Mouse (Mus musculus): ENCODE results near the gene Nucks1. TPM values are rescaled to one million over a fixed set of nuclear protein-coding genes. Genes with fewer than 3 reads are reported as not detected.

Gene Nucks1
- polyA plus RNA-seq, 1 experiment from 2014 or later, result 39.6 TPM

GRCm38 (mm10) chr1:131879816-131880215 lies 30.5 kb upstream of the Nucks1 start:
- Histone ChIP-seq H3K4me1 (ENCODE audit: control insufficient read depth, insufficient read depth, low read length) (no peaks in the 10 kb centered on the region), H3K4me2 (ENCODE audit: low read length) (no peak overlapping the region), H3K36me3 (ENCODE audit: control insufficient read depth, insufficient read depth, low read length) (no peaks in the 10 kb centered on the region), H3K9me3 (ENCODE audit: control insufficient read depth, low read length) (no peaks in the 10 kb centered on the region), H3K27me3 (ENCODE audit: control insufficient read depth, insufficient read depth, low read length) (no peaks in the 10 kb centered on the region), H3K9ac (replicated peaks; ENCODE audit: low read length) (no peak overlapping the region), H3K27ac (replicated peaks; ENCODE audit: low read depth, low read length) (no peak overlapping the region), H3K4me3 (replicated peaks; ENCODE audit: low read depth, low read length) (no peak overlapping the region)
- DNase-seq (no peak), ATAC-seq (ENCODE audit: low FRiP score, low TSS enrichment) (no peak)
- 88% methylated on average over 2 of the region's 2 CpGs for WGBS

GRCm38 (mm10) chr1:131882787-131883186 lies 27.5 kb upstream of the Nucks1 start:
- DNase-seq (no peak), ATAC-seq (ENCODE audit: low FRiP score, low TSS enrichment) (no peak)
- Histone ChIP-seq H3K27me3 (ENCODE audit: control insufficient read depth, insufficient read depth, low read length) (no peaks in the 10 kb centered on the region), H3K9me3 (ENCODE audit: control insufficient read depth, low read length) (no peaks in the 10 kb centered on the region), H3K4me1 (ENCODE audit: control insufficient read depth, insufficient read depth, low read length) (no peaks in the 10 kb centered on the region), H3K4me3 (replicated peaks; ENCODE audit: low read depth, low read length) (no peak overlapping the region), H3K4me2 (ENCODE audit: low read length) (no peak overlapping the region), H3K36me3 (ENCODE audit: control insufficient read depth, insufficient read depth, low read length) (no peaks in the 10 kb centered on the region), H3K27ac (replicated peaks; ENCODE audit: low read depth, low read length) (no peak overlapping the region), H3K9ac (replicated peaks; ENCODE audit: low read length) (no peak overlapping the region)
- WGBS, result 79% methylated on average over 2 of the region's 2 CpGs

GRCm38 (mm10) chr1:131886173-131886572 lies 24.2 kb upstream of the Nucks1 start:
- no peaks in the 10 kb centered on the region for H3K9me3 ChIP-seq (ENCODE audit: control insufficient read depth, low read length)
- no peaks in the 10 kb centered on the region for H3K27me3 ChIP-seq (ENCODE audit: control insufficient read depth, insufficient read depth, low read length)
- no peak overlapping the region for H3K27ac ChIP-seq (replicated peaks; ENCODE audit: low read depth, low read length)
- no peaks in the 10 kb centered on the region for H3K36me3 ChIP-seq (ENCODE audit: control insufficient read depth, insufficient read depth, low read length)
- no peaks in the 10 kb centered on the region for H3K4me1 ChIP-seq (ENCODE audit: control insufficient read depth, insufficient read depth, low read length)
- no peak overlapping the region for H3K4me2 ChIP-seq (ENCODE audit: low read length)
- 69% methylated on average over 2 of the region's 2 CpGs for WGBS
- DNase-seq (no peak), ATAC-seq (ENCODE audit: low FRiP score, low TSS enrichment) (no peak)
- H3K9ac ChIP-seq (replicated peaks; ENCODE audit: low read length), result no peak overlapping the region
- no peak overlapping the region for H3K4me3 ChIP-seq (replicated peaks; ENCODE audit: low read depth, low read length)

GRCm38 (mm10) chr1:131886641-131887040 lies 23.7 kb upstream of the Nucks1 start:
- ATAC-seq (ENCODE audit: low FRiP score, low TSS enrichment), result no peak
- 89% methylated on average over 3 of the region's 3 CpGs for WGBS
- no peak for DNase-seq
- Histone ChIP-seq H3K9me3 (ENCODE audit: control insufficient read depth, low read length) (no peaks in the 10 kb centered on the region), H3K27me3 (ENCODE audit: control insufficient read depth, insufficient read depth, low read length) (no peaks in the 10 kb centered on the region), H3K36me3 (ENCODE audit: control insufficient read depth, insufficient read depth, low read length) (no peaks in the 10 kb centered on the region), H3K4me3 (replicated peaks; ENCODE audit: low read depth, low read length) (no peak overlapping the region), H3K27ac (replicated peaks; ENCODE audit: low read depth, low read length) (no peak overlapping the region), H3K4me2 (ENCODE audit: low read length) (no peak overlapping the region), H3K4me1 (ENCODE audit: control insufficient read depth, insufficient read depth, low read length) (no peaks in the 10 kb centered on the region), H3K9ac (replicated peaks; ENCODE audit: low read length) (no peak overlapping the region)

GRCm38 (mm10) chr1:131890043-131890658 lies 20.2 kb upstream of the Nucks1 start:
- 77% methylated on average over 6 of the region's 6 CpGs for WGBS
- Histone ChIP-seq H3K4me2 (ENCODE audit: low read length) (no peak overlapping the region), H3K4me1 (ENCODE audit: control insufficient read depth, insufficient read depth, low read length) (no peaks in the 10 kb centered on the region), H3K9me3 (ENCODE audit: control insufficient read depth, low read length) (no peaks in the 10 kb centered on the region), H3K27ac (replicated peaks; ENCODE audit: low read depth, low read length) (no peak overlapping the region), H3K27me3 (ENCODE audit: control insufficient read depth, insufficient read depth, low read length) (no peaks in the 10 kb centered on the region), H3K9ac (replicated peaks; ENCODE audit: low read length) (no peak overlapping the region), H3K4me3 (replicated peaks; ENCODE audit: low read depth, low read length) (no peak overlapping the region), H3K36me3 (ENCODE audit: control insufficient read depth, insufficient read depth, low read length) (no peaks in the 10 kb centered on the region)
- no peak for ATAC-seq (ENCODE audit: low FRiP score, low TSS enrichment)
- no peak for DNase-seq

GRCm38 (mm10) chr1:131891436-131891835 lies 18.9 kb upstream of the Nucks1 start:
- H3K4me3 ChIP-seq (replicated peaks; ENCODE audit: low read depth, low read length), result no peak overlapping the region
- H3K9ac ChIP-seq (replicated peaks; ENCODE audit: low read length), result no peak overlapping the region
- ATAC-seq (ENCODE audit: low FRiP score, low TSS enrichment) (no peak), DNase-seq (no peak)
- no peak overlapping the region for H3K4me2 ChIP-seq (ENCODE audit: low read length)
- H3K27ac ChIP-seq (replicated peaks; ENCODE audit: low read depth, low read length), result no peak overlapping the region
- H3K4me1 ChIP-seq (ENCODE audit: control insufficient read depth, insufficient read depth, low read length), result no peaks in the 10 kb centered on the region
- no peaks in the 10 kb centered on the region for H3K9me3 ChIP-seq (ENCODE audit: control insufficient read depth, low read length)
- H3K36me3 ChIP-seq (ENCODE audit: control insufficient read depth, insufficient read depth, low read length), result no peaks in the 10 kb centered on the region
- no peaks in the 10 kb centered on the region for H3K27me3 ChIP-seq (ENCODE audit: control insufficient read depth, insufficient read depth, low read length)
- WGBS, result 63% methylated on average over 4 of the region's 4 CpGs

- H3K27me3 ChIP-seq (ENCODE audit: control insufficient read depth, insufficient read depth, low read length), result peaks cover 3% of the 10 kb centered on the region; the same call in 1 of the 2 replicates
- H3K4me1 ChIP-seq (ENCODE audit: control insufficient read depth, insufficient read depth, low read length), result no peaks in the 10 kb centered on the region
- no peak overlapping the region for H3K27ac ChIP-seq (replicated peaks; ENCODE audit: low read depth, low read length)
- H3K4me3 ChIP-seq (replicated peaks; ENCODE audit: low read depth, low read length), result no peak overlapping the region
- H3K9me3 ChIP-seq (ENCODE audit: control insufficient read depth, low read length), result no peaks in the 10 kb centered on the region
- DNase-seq, result no peak
- no peak for ATAC-seq (ENCODE audit: low FRiP score, low TSS enrichment)
- no peaks in the 10 kb centered on the region for H3K36me3 ChIP-seq (ENCODE audit: control insufficient read depth, insufficient read depth, low read length)
- no peak overlapping the region for H3K9ac ChIP-seq (replicated peaks; ENCODE audit: low read length)
- no peak overlapping the region for H3K4me2 ChIP-seq (ENCODE audit: low read length)
- 90% methylated on average over 4 of the region's 4 CpGs for WGBS
Observed at GRCm38 (mm10) chr1:131902679-131903078, 7.7 kb upstream of the Nucks1 start.

GRCm38 (mm10) chr1:131903251-131903650 lies 7.1 kb upstream of the Nucks1 start:
- no peak overlapping the region for H3K27ac ChIP-seq (replicated peaks; ENCODE audit: low read depth, low read length)
- no peaks in the 10 kb centered on the region for H3K9me3 ChIP-seq (ENCODE audit: control insufficient read depth, low read length)
- H3K4me3 ChIP-seq (replicated peaks; ENCODE audit: low read depth, low read length), result no peak overlapping the region
- WGBS, result 91% methylated on average over 7 of the region's 7 CpGs
- ATAC-seq (ENCODE audit: low FRiP score, low TSS enrichment) (no peak), DNase-seq (no peak)
- H3K27me3 ChIP-seq (ENCODE audit: control insufficient read depth, insufficient read depth, low read length), result peaks cover 6% of the 10 kb centered on the region; the same call in 1 of the 2 replicates
- H3K36me3 ChIP-seq (ENCODE audit: control insufficient read depth, insufficient read depth, low read length), result no peaks in the 10 kb centered on the region
- no peak overlapping the region for H3K9ac ChIP-seq (replicated peaks; ENCODE audit: low read length)
- no peak overlapping the region for H3K4me2 ChIP-seq (ENCODE audit: low read length)
- H3K4me1 ChIP-seq (ENCODE audit: control insufficient read depth, insufficient read depth, low read length), result no peaks in the 10 kb centered on the region

- H3K27ac ChIP-seq (replicated peaks; ENCODE audit: low read depth, low read length), result no peak overlapping the region
- WGBS, result 20% methylated on average over 1 of the region's 1 CpGs
- no peak overlapping the region for H3K4me2 ChIP-seq (ENCODE audit: low read length)
- peaks cover 12% of the 10 kb centered on the region; the same call in 1 of the 2 replicates for H3K27me3 ChIP-seq (ENCODE audit: control insufficient read depth, insufficient read depth, low read length)
- no peak for ATAC-seq (ENCODE audit: low FRiP score, low TSS enrichment)
- H3K9me3 ChIP-seq (ENCODE audit: control insufficient read depth, low read length), result no peaks in the 10 kb centered on the region
- no peaks in the 10 kb centered on the region for H3K4me1 ChIP-seq (ENCODE audit: control insufficient read depth, insufficient read depth, low read length)
- DNase-seq, result peak; percentile 28
- no peaks in the 10 kb centered on the region for H3K36me3 ChIP-seq (ENCODE audit: control insufficient read depth, insufficient read depth, low read length)
- no peak overlapping the region for H3K9ac ChIP-seq (replicated peaks; ENCODE audit: low read length)
- H3K4me3 ChIP-seq (replicated peaks; ENCODE audit: low read depth, low read length), result no peak overlapping the region
Observed at GRCm38 (mm10) chr1:131905497-131905896, 4.8 kb upstream of the Nucks1 start.

Data from midbrain, embryonic 14.5 days (tissue).